Mouse (Mus musculus): ENCODE results near the gene Vmn2r73. TPM values are rescaled to one million over a fixed set of nuclear protein-coding genes. Genes with fewer than 3 reads are reported as not detected.
"Not testable (repeated sequence)": the region's sequence is repeated elsewhere in the genome, so short reads cannot be mapped to it uniquely, and the experiment has no call there.

Gene Vmn2r73
- not detected in 2 replicates for polyA plus RNA-seq (2015; fragmentation: Nextera tagmentation; extraction: Ambion mirVana)

DNA sequence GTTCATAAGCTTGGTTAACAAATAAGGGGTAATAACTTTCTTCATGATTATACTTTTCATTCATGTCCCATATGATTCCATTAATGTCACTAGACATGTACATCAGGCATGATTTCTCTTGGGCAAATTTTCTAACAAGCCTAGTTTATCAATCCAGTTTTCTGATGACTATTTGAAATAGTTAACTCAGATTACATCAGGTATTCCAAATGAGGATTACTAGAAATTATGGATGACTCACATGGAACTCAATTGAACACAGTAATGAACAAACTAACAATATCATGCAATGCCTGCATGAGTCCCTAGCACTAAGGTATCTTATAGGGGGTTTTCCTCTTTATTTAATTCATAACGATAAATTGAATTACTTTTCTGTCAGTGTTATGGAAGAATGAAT is at the start of gene Vmn2r73:
Gene Vmn2r73 (minus strand): TSS at position 101 of the 400 bp plus-strand sequence.
- Histone ChIP-seq H3K27ac (no peak within 1 kb of the TSS), H3K4me2 (ENCODE audit: low read length) (no peak within 1 kb of the TSS), H3K27me3 (ENCODE audit: insufficient read depth, low read length) (no peaks in the 10 kb centered on the region), H3K9me3 (replicated peaks; ENCODE audit: low read length) (no peaks in the 10 kb centered on the region), H3K4me3 (replicated peaks; ENCODE audit: low read depth, low read length) (no peak within 1 kb of the TSS), H3K36me3 (ENCODE audit: insufficient read depth, low read length) (no peaks in the 10 kb centered on the region), H3K4me1 (replicated peaks; ENCODE audit: insufficient read depth, low read length) (no peaks in the 10 kb centered on the region), H3K9ac (ENCODE audit: low read depth, low read length) (no peak within 1 kb of the TSS)
- ATAC-seq (replicated peaks; ENCODE audit: low FRiP score, low read depth): no peak
- DNase-seq (ENCODE audit: low spot score): no peak
- 79% methylated on average over 1 of the region's 1 CpGs for WGBS
- TF ChIP-seq CTCF (IDR thresholded peaks at IDR 0.05; ENCODE audit: low read depth): no peak

DNA sequence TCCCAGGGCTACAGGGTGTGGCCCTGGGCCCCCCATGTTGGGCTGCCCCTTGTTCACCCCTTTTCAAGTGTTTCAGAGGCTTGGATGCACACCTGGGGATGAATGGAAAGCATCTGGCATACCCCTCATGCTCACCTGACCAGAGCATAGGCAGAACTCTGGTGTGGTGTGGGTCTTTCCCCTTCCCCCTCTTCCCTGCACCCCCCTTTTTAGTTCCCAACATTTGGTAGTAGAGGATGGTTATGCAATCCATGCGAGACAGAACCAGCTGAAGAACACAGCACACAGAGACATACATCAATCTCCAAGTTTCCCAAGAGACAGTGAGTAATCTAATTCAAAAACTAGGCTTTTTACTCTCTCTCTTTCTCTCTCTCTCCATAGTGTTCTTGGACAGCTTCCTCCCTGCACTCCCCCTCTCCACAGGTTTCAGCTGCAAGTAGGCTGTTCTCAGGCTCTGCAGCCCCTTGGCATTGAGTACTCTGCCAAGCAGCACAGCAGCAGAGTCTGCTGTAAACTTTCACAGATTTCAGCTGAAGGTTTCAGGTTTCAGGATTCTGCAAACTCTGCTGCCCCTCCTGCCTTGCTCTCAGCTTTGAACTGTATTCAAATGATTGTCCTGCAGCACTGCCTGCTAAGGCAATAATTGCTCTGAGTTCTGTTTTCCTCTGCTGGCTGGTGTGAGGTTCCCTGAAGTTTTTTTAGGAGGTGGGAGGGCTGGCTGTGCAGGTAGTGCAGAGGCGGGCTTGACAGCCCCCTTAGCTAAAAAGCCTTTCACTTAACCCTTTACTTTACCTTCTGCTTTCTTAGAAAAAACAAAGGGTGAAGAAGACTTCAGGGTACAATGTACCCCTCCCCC is 35.7 kb downstream of the Vmn2r73 start:
- no peak overlapping the region for H3K27ac ChIP-seq
- no peak overlapping the region for H3K9ac ChIP-seq (ENCODE audit: low read depth, low read length)
- H3K4me2 ChIP-seq (ENCODE audit: low read length): no peak overlapping the region
- ATAC-seq (replicated peaks; ENCODE audit: low FRiP score, low read depth) (no peak; the same call in 1 of the 2 replicates), DNase-seq (ENCODE audit: low spot score) (peak; percentile 19)
- TF ChIP-seq CTCF (IDR thresholded peaks at IDR 0.05; ENCODE audit: low read depth): no peak
- no peak overlapping the region for H3K4me3 ChIP-seq (replicated peaks; ENCODE audit: low read depth, low read length)
- no peaks in the 10 kb centered on the region for H3K36me3 ChIP-seq (ENCODE audit: insufficient read depth, low read length)
- H3K4me1 ChIP-seq (replicated peaks; ENCODE audit: insufficient read depth, low read length): no peaks in the 10 kb centered on the region
- WGBS: 3% methylated on average over 2 of the region's 2 CpGs
- no peaks in the 10 kb centered on the region for H3K9me3 ChIP-seq (replicated peaks; ENCODE audit: low read length)
- H3K27me3 ChIP-seq (ENCODE audit: insufficient read depth, low read length): no peaks in the 10 kb centered on the region

DNA sequence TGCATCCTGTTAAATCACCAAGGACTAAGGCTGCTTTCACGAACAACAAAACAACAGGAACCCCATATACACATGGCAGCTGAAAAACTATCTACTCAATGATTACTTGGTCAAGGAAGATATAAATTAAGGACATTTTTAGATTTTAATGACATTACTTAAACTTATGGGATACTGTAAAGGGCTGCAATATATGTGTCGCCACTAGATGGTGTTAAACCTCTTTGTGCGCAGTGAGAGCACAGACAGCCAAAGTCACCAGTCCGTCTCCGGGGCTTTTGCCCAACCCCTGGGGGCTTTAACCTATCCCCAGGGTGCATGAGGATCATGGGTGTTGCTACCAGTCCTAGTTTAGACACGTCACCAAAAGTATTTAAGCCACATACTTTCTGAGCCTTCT is 58.0 kb downstream of the Vmn2r73 start:
- not testable (repeated sequence) for H3K9me3 ChIP-seq (replicated peaks; ENCODE audit: low read length); H3K4me3 ChIP-seq (replicated peaks; ENCODE audit: low read depth, low read length); H3K9ac ChIP-seq (ENCODE audit: low read depth, low read length); H3K4me1 ChIP-seq (replicated peaks; ENCODE audit: insufficient read depth, low read length); H3K27me3 ChIP-seq (ENCODE audit: insufficient read depth, low read length); H3K27ac ChIP-seq; H3K4me2 ChIP-seq (ENCODE audit: low read length); ATAC-seq (replicated peaks; ENCODE audit: low FRiP score, low read depth); H3K36me3 ChIP-seq (ENCODE audit: insufficient read depth, low read length)
- peak; percentile 11 for DNase-seq (ENCODE audit: low spot score)
- peak; percentile 69 for TF ChIP-seq CTCF (IDR thresholded peaks at IDR 0.05; ENCODE audit: low read depth)
- WGBS: 5% methylated on average over 6 of the region's 6 CpGs

Other genes with a start within 250 kb of the Vmn2r73 start
- not detected in 2 replicates for gene Vmn2r72, start 121.2 kb downstream of the Vmn2r73 start, polyA plus RNA-seq (2015; fragmentation: Nextera tagmentation; extraction: Ambion mirVana)
- gene Vmn2r74, start 85.4 kb upstream of the Vmn2r73 start, polyA plus RNA-seq (2015; fragmentation: Nextera tagmentation; extraction: Ambion mirVana): not detected in 2 replicates